Mouse (Mus musculus): ENCODE data around the gene Thra.

GRCm38 (mm10) chr11:98788550-98789218, 48.2 kb downstream of the Thra start:
- peak; percentile 88 for TF ChIP-seq CTCF (IDR thresholded peaks at IDR 0.05; ENCODE audit: low read depth)
- peak; percentile 89 for TF ChIP-seq EP300 (IDR thresholded peaks at IDR 0.05; ENCODE audit: low read depth)
